Mouse (Mus musculus): ENCODE data around the gene Dtnbp1. TPM values are rescaled to one million over a fixed set of nuclear protein-coding genes. Genes with fewer than 3 reads are reported as not detected.

Gene Dtnbp1
- polyA plus RNA-seq, 1 experiment from 2014 or later, result 64.9 TPM

DNA sequence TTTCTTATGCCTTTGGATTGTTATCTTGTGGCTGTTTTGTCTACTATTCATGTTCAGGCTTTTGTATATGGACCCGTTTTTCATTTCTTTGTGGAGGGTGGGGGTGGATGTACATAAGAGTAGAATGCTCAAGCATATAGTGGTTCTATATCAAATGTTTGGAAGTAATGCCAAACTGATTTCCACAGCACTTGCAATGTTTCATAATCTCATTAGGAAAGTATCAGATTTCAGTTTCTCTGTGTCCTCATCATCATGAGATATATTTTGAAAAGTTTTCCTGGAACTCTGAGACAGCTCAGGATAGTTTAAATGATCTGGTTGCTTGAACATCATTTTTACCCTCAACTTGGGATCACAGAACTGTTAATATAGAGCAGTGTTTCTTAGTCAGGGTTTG is 27.8 kb upstream of the Dtnbp1 start:
- H3K36me3 ChIP-seq, result no peaks in the 10 kb centered on the region
- H3K27ac ChIP-seq, result no peak overlapping the region
- no peak overlapping the region for H3K4me3 ChIP-seq
- no peaks in the 10 kb centered on the region for H3K9me3 ChIP-seq
- WGBS, result 86% methylated on average over 1 of the region's 1 CpGs
- ATAC-seq (ENCODE audit: insufficient number of reproducible peaks, low FRiP score, low TSS enrichment, low read depth), result no peak
- H3K4me1 ChIP-seq, result peaks cover 21% of the 10 kb centered on the region
- no peaks in the 10 kb centered on the region for H3K27me3 ChIP-seq
- no peak overlapping the region for H3K9ac ChIP-seq
- no peak overlapping the region for H3K4me2 ChIP-seq

DNA sequence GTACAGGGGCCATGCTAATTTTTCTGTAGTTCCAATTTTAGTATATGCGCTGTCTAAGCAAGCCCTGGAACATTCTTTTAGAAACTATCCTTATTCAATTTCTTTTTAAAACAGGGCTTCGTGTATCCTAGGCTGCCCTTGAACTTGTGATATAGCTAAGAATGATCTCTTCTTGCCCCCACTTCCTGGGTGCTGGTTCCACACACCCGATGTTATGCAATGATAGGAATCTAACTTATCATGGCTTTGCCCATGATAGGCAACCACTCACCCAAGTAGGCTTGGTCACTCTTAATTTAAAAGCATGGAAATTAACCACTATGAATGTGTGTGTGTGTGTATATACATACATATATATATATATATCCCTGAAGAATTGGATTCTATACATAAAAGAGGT is 24.3 kb upstream of the Dtnbp1 start:
- Histone ChIP-seq H3K4me1 (0 out of 2 replicates have a peak, but pooled peaks cover 5% of the 10 kb centered on the region), H3K36me3 (no peaks in the 10 kb centered on the region), H3K9ac (no peak overlapping the region), H3K4me2 (no peak overlapping the region), H3K9me3 (no peaks in the 10 kb centered on the region), H3K27ac (no peak overlapping the region), H3K4me3 (no peak overlapping the region), H3K27me3 (no peaks in the 10 kb centered on the region)
- ATAC-seq (ENCODE audit: insufficient number of reproducible peaks, low FRiP score, low TSS enrichment, low read depth), result no peak
- WGBS, result 90% methylated on average over 3 of the region's 3 CpGs

DNA sequence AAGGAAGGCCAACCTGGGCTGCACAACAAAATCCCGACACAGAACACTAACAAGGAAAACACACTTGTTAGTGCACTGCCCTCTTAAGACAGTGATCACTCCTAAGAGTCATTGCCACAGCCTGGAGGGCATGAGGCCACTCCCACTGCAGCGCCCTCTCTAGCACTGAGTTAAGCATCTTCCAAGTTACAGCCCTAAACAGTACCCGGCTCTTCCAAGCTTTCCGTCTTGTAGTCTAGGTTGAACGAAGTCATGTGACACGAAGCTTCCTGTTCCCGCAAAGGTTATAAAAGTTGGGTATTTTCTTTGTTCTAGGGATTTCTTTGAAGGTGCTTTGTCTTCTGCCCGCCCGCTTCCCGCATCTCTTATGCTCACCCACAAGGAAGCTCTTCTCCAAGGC is 22.9 kb upstream of the Dtnbp1 start:
- Histone ChIP-seq H3K27me3 (no peaks in the 10 kb centered on the region), H3K4me1 (no peaks in the 10 kb centered on the region), H3K27ac (no peak overlapping the region), H3K4me2 (no peak overlapping the region), H3K4me3 (no peak overlapping the region), H3K9ac (no peak overlapping the region), H3K9me3 (no peaks in the 10 kb centered on the region), H3K36me3 (no peaks in the 10 kb centered on the region)
- WGBS, result 80% methylated on average over 10 of the region's 10 CpGs
- no peak for ATAC-seq (ENCODE audit: insufficient number of reproducible peaks, low FRiP score, low TSS enrichment, low read depth)

DNA sequence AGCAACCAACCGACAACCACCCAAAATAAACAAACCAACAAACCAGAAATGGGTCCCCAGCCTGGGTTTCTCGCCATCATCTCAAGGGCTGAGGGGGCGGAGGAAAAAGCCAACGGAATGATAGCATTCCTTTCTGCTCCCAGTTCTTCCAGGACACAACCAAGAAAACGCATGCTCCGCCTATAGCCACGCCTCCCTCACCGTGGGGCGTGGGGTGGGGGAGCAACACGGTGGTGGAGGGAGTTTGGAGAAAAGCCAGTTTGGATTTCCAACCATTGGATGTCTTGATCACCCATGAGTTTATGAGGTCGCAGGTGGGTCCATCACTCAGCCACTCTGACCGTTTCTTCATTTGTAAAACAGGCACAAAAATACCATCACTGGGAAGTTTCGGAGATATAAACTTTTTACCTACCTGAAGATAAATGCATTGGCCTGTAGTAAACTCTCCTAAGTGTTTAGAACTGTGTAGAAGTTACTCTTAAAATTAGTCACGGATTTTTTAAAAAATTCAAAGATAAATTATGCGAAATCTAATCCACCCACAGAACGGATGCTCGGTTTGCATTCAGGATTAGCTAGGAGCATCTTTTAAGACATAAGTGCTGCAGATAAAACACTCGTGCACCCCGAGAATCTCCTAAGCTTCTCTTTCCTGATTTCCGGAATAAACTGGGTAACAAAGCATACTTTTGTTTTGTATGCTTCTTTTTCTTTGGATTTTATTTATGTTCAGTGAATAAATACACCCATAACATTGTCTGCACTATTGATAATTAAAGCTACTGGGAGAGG is 21.6 kb upstream of the Dtnbp1 start:
- no peaks in the 10 kb centered on the region for H3K4me1 ChIP-seq
- no peaks in the 10 kb centered on the region for H3K27me3 ChIP-seq
- ATAC-seq (ENCODE audit: insufficient number of reproducible peaks, low FRiP score, low TSS enrichment, low read depth), result no peak
- no peak overlapping the region for H3K4me2 ChIP-seq
- no peak overlapping the region for H3K4me3 ChIP-seq
- H3K27ac ChIP-seq, result no peak overlapping the region
- H3K9ac ChIP-seq, result no peak overlapping the region
- H3K36me3 ChIP-seq, result no peaks in the 10 kb centered on the region
- WGBS, result 73% methylated on average over 20 of the region's 20 CpGs
- no peaks in the 10 kb centered on the region for H3K9me3 ChIP-seq

DNA sequence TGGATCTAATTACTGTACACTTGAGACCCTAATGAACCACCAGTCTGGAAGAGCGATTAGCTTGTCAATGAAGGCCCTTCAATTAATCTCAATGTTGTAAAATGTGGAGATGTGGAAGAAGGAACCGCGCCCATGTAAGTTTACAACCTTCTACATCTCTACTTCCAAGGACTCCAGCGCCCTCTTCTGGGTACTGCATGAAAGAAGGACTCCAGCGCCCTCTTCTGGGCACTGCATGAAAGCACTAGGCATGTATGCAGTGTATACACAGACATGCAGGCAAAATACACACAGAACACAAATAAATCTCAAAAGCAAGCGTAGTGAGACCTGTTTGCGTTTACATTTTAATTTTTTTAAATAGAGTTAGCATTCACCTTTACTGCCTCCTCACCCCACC is 6.2 kb upstream of the Dtnbp1 start:
- Histone ChIP-seq H3K4me1 (0 out of 2 replicates have a peak, but pooled peaks cover 6% of the 10 kb centered on the region), H3K27me3 (no peaks in the 10 kb centered on the region), H3K36me3 (no peaks in the 10 kb centered on the region), H3K9ac (no peak overlapping the region), H3K4me3 (no peak overlapping the region), H3K9me3 (no peaks in the 10 kb centered on the region), H3K27ac (no peak overlapping the region), H3K4me2 (no peak overlapping the region)
- no peak for ATAC-seq (ENCODE audit: insufficient number of reproducible peaks, low FRiP score, low TSS enrichment, low read depth)
- 68% methylated on average over 7 of the region's 7 CpGs for WGBS

DNA sequence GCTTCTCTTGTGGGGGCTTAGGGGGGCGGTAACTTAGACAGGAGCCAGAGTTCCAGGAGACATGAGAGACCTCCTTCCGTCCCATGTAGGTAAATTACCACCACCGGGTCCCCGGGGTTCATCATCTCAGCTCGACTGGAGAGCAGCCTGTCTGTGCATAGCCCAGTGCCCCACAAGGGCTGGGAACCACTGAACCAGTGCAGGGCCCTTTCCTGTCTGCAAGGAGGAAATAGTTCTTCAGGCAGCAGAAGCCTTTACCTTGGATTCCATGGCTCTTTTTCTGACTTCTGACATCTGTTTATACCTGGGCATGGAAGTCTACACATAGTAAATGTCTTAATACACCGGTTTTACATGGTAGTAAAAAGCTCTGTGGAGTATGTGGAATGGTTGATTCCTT is 5.8 kb upstream of the Dtnbp1 start:
- Histone ChIP-seq H3K4me3 (no peak overlapping the region), H3K9me3 (no peaks in the 10 kb centered on the region), H3K4me1 (peaks cover 6% of the 10 kb centered on the region; the same call in 1 of the 2 replicates), H3K27me3 (no peaks in the 10 kb centered on the region), H3K36me3 (no peaks in the 10 kb centered on the region), H3K27ac (no peak overlapping the region), H3K4me2 (no peak overlapping the region), H3K9ac (no peak overlapping the region)
- ATAC-seq (ENCODE audit: insufficient number of reproducible peaks, low FRiP score, low TSS enrichment, low read depth), result no peak
- WGBS, result 53% methylated on average over 6 of the region's 6 CpGs

DNA sequence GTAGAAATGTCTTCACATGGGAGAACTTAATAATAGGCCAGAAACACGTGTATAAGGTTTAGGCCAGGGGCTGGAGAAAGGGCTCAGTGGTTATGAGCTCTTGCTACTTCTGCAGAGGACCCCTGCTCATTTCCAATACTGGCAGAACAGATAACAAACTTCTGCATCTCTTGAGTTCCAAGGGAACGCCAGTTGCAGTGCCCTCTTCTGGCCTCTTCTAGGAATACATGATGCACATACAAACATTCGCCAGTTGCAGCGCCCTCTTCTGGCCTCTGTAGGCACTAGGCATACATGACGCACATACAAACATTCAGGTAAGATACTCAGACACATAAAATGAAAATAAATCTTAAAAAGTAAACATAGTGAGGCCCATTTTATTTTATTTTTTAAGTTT is 4.5 kb upstream of the Dtnbp1 start:
- Histone ChIP-seq H3K27ac (no peak overlapping the region), H3K9me3 (no peaks in the 10 kb centered on the region), H3K4me2 (no peak overlapping the region), H3K36me3 (no peaks in the 10 kb centered on the region), H3K9ac (no peak overlapping the region), H3K27me3 (no peaks in the 10 kb centered on the region), H3K4me3 (no peak overlapping the region), H3K4me1 (peaks cover 14% of the 10 kb centered on the region)
- WGBS, result 77% methylated on average over 5 of the region's 5 CpGs
- no peak for ATAC-seq (ENCODE audit: insufficient number of reproducible peaks, low FRiP score, low TSS enrichment, low read depth)

DNA sequence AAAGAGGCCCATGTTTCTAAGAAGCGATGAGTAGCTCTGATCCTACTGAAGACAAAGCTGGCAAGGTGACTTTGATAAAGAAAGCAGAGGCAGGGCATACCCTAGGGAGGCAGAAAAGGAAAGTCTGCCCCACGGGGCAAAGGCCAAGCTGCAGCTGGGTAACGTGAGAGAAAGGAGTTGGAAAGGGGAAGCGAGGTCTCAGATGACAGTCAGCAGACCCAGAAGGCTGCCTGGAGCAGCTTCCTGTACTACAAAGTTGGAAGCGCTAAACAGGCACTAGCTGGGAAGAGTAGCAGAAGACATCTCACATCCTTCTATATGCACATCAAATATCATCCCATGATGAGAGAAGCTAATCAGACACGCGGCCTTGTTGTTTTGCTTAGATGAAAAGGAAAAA is 3.9 kb upstream of the Dtnbp1 start:
- 58% methylated on average over 7 of the region's 7 CpGs for WGBS
- Histone ChIP-seq H3K9ac (no peak overlapping the region), H3K27ac (no peak overlapping the region)

DNA sequence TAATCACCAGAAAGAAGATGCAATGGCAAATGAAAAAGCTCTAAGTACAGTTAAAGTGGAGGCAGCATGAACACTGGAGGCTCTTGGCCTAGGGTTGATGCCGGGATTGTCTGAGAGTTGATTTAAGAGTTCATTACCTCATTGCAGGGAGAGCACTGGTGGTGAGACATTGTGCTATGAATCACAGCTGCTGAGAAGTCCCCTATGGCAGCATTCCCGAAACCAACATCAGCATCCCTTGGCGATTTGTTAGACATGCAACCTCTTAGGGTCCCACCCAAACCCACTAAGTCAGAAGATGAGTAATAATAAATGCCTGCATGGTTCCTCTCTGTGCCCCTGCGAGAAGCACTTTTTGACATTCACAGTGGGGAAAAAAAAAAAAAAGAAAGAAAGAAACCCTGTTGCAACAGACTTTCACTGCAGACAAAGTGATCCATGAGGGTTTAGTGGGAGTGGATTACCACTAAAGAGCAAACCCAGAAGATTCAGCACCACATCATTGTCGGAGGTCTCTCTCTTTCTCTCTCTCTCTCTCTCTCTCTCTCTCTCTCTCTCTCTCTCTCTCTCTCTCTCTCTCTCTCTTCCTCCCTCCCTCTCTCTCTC is 3.1 kb upstream of the Dtnbp1 start:
- no peak for ATAC-seq (ENCODE audit: insufficient number of reproducible peaks, low FRiP score, low TSS enrichment, low read depth)
- Histone ChIP-seq H3K27ac (no peak overlapping the region), H3K9me3 (no peaks in the 10 kb centered on the region), H3K9ac (no peak overlapping the region), H3K4me2 (no peak overlapping the region), H3K4me3 (no peak overlapping the region), H3K36me3 (no peaks in the 10 kb centered on the region), H3K4me1 (peaks cover 23% of the 10 kb centered on the region), H3K27me3 (no peaks in the 10 kb centered on the region)
- 72% methylated on average over 5 of the region's 5 CpGs for WGBS

More for the DNA sequence above, 3.9 kb upstream of the Dtnbp1 start:
- Histone ChIP-seq H3K27me3 (no peaks in the 10 kb centered on the region), H3K4me3 (no peak overlapping the region), H3K9me3 (no peaks in the 10 kb centered on the region), H3K4me2 (no peak overlapping the region), H3K36me3 (no peaks in the 10 kb centered on the region), H3K4me1 (peaks cover 19% of the 10 kb centered on the region)
- no peak for ATAC-seq (ENCODE audit: insufficient number of reproducible peaks, low FRiP score, low TSS enrichment, low read depth)

DNA sequence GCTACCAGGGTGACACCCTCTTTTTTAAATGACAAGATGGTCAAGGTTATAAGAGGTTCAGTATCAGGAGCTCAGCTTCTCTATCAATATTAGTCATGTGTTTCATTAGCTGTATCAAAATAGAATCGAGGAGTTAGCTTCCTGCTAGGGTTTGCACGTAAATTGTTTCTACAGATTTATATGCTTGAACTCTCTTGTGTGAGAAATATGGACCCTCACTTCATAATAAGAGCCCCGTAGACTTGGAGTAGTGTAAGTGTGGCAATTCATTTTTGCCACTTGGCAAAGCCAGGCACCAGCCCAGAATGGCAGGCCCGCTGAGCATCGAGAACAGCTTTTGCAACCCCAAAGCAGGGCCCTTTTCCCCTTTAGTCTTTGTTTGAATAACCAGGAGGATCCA is 1.1 kb upstream of the Dtnbp1 start:
- WGBS, result 64% methylated on average over 5 of the region's 5 CpGs
- H3K27me3 ChIP-seq, result no peaks in the 10 kb centered on the region
- peaks cover 24% of the 10 kb centered on the region for H3K4me1 ChIP-seq
- H3K4me2 ChIP-seq, result no peak overlapping the region; the same call in 1 of the 2 replicates
- no peak overlapping the region for H3K9ac ChIP-seq
- peaks cover 3% of the 10 kb centered on the region; the same call in 1 of the 2 replicates for H3K36me3 ChIP-seq
- ATAC-seq (ENCODE audit: insufficient number of reproducible peaks, low FRiP score, low TSS enrichment, low read depth), result no peak
- no peak overlapping the region for H3K4me3 ChIP-seq
- no peaks in the 10 kb centered on the region for H3K9me3 ChIP-seq
- no peak overlapping the region for H3K27ac ChIP-seq

DNA sequence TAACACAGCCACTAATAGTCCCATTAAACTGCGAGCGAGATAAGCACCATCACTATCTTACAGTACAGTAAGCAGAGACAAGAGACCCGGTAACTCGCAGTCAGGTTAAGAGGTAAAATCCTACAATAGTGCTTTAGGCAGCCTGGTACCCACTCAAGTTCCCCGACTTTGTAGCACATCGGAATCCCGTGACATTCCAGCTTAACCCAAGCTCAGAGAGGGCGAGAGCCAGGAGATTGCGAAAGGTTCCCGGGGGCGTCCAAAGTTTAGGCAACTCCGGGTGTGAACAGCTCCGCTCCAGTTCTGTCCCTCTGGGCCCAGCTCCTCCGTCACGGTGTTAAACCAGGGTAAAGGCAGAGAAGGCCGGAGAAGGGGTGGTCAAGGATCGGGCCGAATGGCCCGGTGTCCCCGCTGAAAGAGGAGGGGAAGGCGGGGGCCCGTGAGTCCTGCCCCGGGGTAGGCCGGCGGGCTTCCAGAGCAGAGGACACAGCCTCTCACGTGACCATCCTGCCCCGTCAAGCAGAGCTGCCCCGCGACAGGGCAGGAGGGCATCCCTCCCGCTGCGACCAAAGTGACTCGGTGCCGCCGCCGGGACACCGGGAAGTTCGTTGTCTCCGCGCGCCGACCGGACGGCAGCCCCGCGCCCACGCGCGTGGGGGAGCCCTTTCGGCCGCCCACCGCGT is 578 bp downstream of the Dtnbp1 start:
- Histone ChIP-seq H3K9me3 (no peaks in the 10 kb centered on the region), H3K27ac (peak overlapping the region; percentile 81), H3K9ac (peak overlapping the region; percentile 71), H3K4me3 (peak overlapping the region; percentile 88), H3K36me3 (peaks cover 3% of the 10 kb centered on the region; the same call in 1 of the 2 replicates), H3K4me1 (peaks cover 18% of the 10 kb centered on the region), H3K27me3 (no peaks in the 10 kb centered on the region), H3K4me2 (peak overlapping the region; percentile 71)
- ATAC-seq (ENCODE audit: insufficient number of reproducible peaks, low FRiP score, low TSS enrichment, low read depth), result 0 out of 2 replicates have a peak, but pooled peaks have one; percentile 52
- WGBS, result under 1% methylated on average over 52 of the region's 52 CpGs

DNA sequence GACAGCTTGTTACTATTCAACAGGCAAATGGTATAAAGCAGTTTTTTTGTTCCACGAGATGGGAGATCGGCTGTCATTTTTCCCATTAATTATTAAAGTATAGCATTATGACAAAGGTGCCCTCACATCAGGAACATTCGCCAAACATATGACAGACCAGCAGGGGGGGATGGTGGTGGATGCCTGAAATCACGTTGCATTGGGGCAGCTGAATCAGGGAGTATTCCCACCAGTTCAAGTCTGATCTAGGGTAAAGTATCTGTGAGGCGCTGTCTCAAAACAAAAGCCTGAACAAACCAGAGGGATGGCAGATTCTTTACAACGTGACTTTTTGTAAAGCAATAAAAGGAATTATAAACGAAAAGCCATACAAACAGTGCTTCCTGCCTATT is 1.1 kb downstream of the Dtnbp1 start:
- Histone ChIP-seq H3K4me3 (peak overlapping the region; percentile 88), H3K27me3 (no peaks in the 10 kb centered on the region), H3K4me1 (peaks cover 18% of the 10 kb centered on the region), H3K9me3 (no peaks in the 10 kb centered on the region), H3K9ac (no peak overlapping the region), H3K4me2 (peak overlapping the region; percentile 71), H3K27ac (peak overlapping the region; percentile 81; the same call in 1 of the 2 replicates), H3K36me3 (peaks cover 3% of the 10 kb centered on the region; the same call in 1 of the 2 replicates)
- 18% methylated on average over 7 of the region's 7 CpGs for WGBS
- no peak for ATAC-seq (ENCODE audit: insufficient number of reproducible peaks, low FRiP score, low TSS enrichment, low read depth)

All from limb, embryonic 15.5 days (tissue).